Mouse (Mus musculus) thymus, postnatal 25 days (tissue): ENCODE measurements around the gene Rpe65.

Source experiments
- DNase-seq: peaks from one replicate; pipeline ENCODE4 v3.0.0; 2022

Rpe65 gene

GRCm38 (mm10) chr3:159598875-159599274, at the start of gene Rpe65:
Gene Rpe65 (plus strand): TSS chr3:159599175.
- no peak for DNase-seq

- no peak for DNase-seq
These were observed 48.8 kb upstream of the Rpe65 start for GRCm38 (mm10) chr3:159550224-159550623.

DNA sequence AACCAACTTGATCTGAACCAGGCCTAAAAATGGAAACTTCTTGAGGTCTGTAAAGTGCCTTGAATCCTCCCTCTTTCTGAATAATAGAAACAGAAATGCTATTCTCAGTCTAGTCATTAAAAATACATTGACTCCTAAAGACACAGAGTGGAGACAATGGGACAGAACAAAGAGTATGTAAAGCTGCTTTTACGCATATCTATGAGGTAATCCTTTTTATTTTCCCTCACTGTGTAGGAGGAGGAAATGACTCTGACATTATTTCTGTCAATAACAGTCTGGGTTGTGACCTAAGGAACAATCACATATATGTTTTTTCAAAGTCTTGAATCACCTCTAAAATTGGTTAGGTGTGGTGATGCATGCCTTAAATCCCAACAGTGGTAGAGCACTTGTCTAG, 16.0 kb downstream of the Rpe65 start:
- no peak for DNase-seq

DNA sequence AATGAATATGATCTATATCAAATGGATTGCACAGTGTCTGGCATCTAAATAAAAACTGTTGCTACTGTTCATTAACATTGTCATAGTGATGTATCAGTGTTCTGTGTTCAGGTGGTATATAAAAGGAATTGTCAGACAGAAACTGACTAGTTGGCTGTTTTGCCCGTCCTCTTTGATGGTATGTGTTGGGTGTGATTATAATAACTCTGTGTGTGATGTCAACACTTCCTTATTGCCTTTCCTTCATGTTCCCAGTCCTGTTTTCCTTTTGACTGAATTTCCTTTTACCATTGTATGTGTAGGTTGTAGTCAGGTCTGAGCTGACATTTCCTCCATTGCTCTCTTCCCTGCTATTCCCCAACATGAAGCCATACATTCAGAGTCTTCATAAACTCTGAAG, 22.1 kb downstream of the Rpe65 start:
- no peak for DNase-seq

GRCm38 (mm10) chr3:159624010-159624409, 25.0 kb downstream of the Rpe65 start:
- DNase-seq: no peak

- no peak for DNase-seq
These were observed 61.8 kb downstream of the Rpe65 start for GRCm38 (mm10) chr3:159660741-159661140.

DNA sequence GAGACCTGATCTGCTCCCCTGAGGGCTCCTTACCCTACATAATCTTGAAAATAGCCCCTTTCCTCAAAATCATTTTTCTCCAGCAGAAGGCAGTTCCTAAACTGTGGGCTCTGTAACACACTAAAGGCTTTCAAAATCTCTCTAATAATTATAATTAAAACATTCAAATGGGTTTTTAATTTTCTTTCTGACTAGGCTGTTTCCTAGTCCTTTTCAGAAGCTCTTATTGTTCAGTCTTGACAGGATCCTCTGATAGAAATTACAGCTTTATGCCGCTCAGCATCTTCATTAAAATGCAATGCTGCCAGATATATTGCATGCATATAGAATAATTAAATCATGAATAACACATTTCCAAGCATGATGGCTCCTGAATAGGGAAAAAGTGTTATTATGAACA, 64.4 kb downstream of the Rpe65 start:
- no peak for DNase-seq
